Mouse (Mus musculus) heart, postnatal 14 days (tissue): ENCODE data around the gene Zfp710. TPM values are rescaled to one million over a fixed set of nuclear protein-coding genes. Genes with fewer than 3 reads are reported as not detected.
A peak's percentile ranks its signal among the peaks of the same experiment; 100 is the strongest.
"Not testable (repeated sequence)": the region's sequence is repeated elsewhere in the genome, so short reads cannot be mapped to it uniquely, and the experiment has no call there.

Source experiments
- DNase-seq, 2 experiments: peaks; one replicate each; pipeline ENCODE4 v3.0.0; 2021 to 2022
- intact Hi-C: fragments of 180-260 bp; cut with DNase I; formaldehyde crosslinking; loops from one replicate; pipeline ENCODE4 v1.15.1; 2025
- total RNA-seq, 2 experiments: library from RNA; stranded (reverse); gene quantifications; 2 replicates each; pipeline ENCODE4 v1.2.3; 2021

The Zfp710 gene
- total RNA-seq, 2 experiments from 2014 or later: 21.6 to 27.4 TPM

- intact Hi-C loops: no loop called here
- no peak for DNase-seq
Measured at GRCm38 (mm10) chr7:80103335-80103734, 78.7 kb downstream of the Zfp710 start.

DNA sequence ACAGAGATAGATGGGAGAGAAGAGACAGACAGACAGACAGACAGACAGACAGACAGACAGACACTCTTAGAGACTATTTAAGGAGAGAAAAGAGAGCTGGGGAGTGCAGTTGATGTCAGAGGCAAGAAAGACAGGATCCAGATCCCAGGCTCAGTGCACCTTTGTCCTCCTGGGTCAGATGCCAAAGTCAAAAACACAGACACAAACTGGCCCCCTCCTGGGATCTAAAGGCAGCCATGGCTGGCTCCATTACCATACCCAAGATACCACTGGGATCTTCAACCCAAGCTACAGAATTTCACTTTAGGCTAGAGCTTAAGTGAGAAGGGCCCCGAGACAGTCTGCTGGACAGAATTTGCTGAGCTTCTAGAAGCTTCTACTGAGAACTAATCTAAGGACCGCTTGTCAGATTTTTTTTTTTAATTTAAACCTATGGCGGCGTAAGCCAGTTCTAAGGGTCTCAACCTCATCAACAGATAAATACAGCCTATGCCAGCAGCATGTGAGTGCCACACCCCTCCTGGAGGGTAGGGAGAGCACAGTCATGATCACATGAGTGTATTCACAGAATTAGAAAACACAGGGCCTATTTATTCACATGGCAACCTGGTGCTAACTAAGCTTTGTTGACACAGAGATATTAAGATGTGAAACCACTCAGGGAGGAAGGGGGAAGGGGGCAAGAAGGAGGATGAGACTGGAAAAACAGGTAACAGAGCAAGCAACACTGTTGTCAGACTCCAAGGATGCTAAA is 81.2 kb downstream of the Zfp710 start:
- no peak for DNase-seq
- intact Hi-C loops: no loop called here

- DNase-seq: no peak
- intact Hi-C loops: no loop called here
Measured at GRCm38 (mm10) chr7:80106441-80106840, 81.8 kb downstream of the Zfp710 start.

- intact Hi-C loops: no loop called here
- no peak for DNase-seq
Measured at GRCm38 (mm10) chr7:80111066-80112045, 86.7 kb downstream of the Zfp710 start.

DNA sequence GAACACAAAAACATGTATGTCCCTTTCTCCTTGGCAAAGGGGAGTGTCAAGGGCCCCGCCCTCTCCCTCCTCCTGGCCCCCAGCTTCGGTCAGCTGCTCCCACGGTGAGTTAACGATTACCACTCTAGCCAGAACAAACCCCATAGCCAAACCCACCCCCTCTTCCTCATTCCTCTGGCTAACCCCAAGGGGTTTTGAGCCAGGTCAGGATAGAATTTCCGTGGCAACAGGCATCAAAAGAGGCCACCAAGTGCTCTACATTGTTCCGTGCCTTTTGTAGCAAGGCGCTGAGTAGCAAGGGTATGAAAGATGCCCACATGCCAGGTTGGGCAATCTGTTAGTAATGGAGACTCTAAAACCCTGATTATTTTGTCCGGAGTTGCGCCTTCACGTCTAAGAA is 89.4 kb downstream of the Zfp710 start:
- DNase-seq: peak; percentile 55 to 68
- intact Hi-C loops: no loop called here

GRCm38 (mm10) chr7:80114451-80115223 is 90.0 kb downstream of the Zfp710 start:
- DNase-seq: peak; percentile 74 to 75
- intact Hi-C loops: no loop called here

DNA sequence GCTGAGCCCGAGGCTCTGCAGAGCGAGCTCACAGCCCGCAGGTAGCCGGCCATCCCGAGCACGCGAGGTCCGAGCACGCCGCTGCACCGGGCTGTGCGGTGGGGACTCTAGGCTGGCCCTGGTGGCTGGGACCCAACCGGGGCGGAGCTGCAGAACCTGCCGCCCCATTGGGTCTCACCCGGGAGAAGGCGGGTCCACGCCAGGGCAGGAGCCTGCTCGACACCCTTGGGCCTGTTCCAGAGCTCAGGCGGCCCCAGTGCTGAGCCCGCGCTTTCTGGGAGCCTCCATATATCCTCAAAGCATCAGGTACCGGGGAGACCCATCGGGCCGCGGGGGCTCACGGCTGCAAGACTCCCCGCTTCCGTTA is 90.6 kb downstream of the Zfp710 start, which contains the start of gene Idh2:
Gene Idh2 (minus strand): TSS at position 169 of the 367 bp plus-strand sequence.
- peak; percentile 95 for DNase-seq
- intact Hi-C loops: no loop called here

DNA sequence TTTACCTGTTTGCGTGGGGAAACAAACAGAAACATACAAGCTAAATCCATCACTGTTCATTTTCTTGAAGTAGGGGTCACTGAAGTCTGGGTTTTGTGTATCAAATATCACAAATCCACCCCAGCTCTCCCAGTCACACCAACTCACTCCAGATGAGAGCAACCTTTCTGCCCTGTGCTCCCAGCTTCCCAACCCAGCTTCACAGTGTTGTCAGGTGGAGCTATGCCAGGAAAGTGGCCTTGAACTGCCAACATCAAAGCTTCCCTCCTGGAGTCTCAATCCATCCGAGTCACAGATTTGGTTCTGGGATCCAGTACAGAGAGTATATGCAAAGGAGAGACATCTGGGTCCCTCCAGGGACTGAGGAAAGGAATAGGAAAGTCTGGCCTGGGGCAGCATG is 91.5 kb downstream of the Zfp710 start:
- DNase-seq: peak; percentile 47 to 54
- intact Hi-C loops: no loop called here

DNA sequence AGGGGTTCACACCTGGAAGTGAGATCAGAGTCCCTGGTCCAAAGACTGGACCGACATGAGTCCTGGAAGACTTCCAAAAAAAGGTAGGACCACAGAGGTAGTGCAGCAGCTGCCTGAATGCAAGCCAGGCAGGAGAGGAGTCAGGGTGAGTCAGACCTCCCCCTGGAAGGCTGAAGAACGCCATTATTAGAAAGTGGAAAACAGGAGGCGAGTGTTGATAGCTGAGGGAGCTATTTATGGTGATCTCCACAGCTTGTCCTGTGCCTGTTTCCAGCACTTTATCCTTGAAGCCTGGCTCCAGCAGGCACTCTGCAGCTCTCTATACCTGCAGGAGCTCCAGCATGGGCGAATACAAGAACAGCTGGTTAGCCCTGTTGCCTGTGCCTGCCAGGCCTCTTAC is 94.6 kb downstream of the Zfp710 start:
- intact Hi-C loops: no loop called here
- DNase-seq: peak in 1 of 2 experiments; percentile 30

DNA sequence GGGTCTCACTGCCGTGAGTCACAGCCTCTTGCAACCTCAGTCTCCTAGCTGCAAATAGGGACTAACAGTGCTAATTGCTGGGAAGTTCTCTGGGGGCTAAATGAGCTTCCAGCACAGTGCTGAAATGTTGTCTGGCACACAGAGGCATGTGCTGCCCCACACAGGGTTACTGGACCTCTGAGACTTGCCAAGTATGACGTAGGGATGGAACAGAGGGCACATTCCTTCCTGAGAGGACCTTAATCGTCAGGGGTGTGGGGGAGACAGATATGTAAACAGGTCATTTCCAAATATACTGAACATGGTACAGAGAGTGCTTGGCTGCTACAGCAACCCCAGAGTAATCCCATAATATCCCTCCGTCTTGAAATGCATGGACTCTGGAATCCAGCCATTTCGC is 96.5 kb downstream of the Zfp710 start:
- no peak for DNase-seq
- intact Hi-C loops: no loop called here

DNA sequence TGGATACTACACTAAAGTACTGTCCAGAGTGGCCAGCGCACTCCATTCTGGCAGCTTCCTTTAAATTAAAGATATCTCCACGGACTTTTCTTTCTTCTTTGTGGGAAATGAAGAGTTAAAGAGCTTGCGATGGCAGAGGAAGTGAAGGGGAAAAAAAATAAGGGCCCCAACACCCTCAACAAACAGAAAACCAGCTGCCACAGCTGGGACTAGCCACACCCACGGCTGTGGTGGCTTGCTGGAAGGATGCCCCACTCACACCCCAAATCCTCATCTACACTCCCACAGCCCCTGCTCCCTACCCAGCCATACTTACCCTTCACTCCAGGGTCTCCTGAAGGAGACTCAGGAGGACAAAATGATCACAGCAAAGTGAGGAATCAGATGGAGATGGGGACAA is 98.5 kb downstream of the Zfp710 start:
- DNase-seq: no peak
- intact Hi-C loops: no loop called here

DNA sequence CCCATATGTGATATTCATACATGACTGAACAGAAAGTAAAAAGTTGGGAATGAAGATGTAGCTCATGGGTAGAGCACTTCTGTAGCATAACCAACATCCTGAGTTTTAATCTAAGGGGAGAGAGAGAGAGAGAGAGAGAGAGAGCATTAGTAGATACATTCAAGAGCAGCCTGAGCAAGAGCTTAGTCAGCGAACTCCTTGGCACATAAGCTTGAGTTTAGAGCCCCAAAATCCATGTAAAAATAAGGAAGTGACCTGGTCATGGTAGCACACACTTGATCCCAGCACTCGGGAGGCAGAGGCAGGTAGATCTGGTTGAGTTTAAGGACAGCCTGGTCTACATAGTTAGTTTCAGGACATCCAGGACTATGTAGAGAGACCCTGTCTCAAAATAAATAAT is 99.1 kb downstream of the Zfp710 start:
- intact Hi-C loops: no loop called here

DNA sequence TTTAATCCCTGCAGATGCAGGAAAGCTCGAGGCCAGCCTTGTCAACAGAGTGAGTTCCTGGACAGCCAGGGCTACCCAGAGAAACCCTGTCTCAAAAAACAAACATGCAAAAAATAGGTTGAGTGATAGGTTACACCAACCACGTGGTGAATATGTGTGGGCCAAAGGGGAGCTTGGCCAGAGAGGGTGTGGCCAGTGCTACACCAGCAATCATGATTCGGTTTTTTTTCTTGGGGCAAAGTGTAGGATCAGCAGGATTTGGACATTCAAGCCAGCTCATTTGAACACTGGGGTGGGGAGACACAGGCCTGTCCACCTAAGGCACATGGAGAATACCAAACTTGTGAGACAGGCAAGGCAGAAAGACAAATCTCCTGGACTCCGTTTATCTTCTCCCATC is 104.7 kb downstream of the Zfp710 start:
- DNase-seq: peak in 1 of 2 experiments; percentile 34
- intact Hi-C loops: no loop called here

More for the DNA sequence above, 99.1 kb downstream of the Zfp710 start:
- DNase-seq: no peak

- intact Hi-C loops: loop anchor here (5.0 kb wide), 1 partner anchor 108 kb away; the partner anchor contains the start of gene Zfp710
- peak; percentile 32 to 56 for DNase-seq
Measured at GRCm38 (mm10) chr7:80130344-80131055, 105.9 kb downstream of the Zfp710 start.

DNA sequence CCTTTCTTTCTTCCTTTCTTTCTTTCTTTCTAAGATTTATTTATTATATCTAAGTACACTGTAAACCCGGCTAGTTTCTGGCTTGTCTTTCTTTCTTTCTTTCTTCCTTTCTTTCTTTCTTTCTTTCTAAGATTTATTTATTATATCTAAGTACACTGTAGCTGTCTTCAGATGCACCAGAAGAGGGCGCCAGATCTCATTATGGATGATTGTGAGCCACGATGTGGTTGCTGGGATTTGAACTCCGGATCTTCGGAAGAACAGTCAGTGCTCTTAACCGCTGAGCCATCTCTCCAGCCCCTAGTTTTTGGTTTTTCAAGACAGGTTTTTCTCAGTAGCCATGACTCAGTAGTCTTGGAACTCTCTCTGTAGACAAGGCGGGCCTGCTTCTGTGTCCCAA is 106.7 kb downstream of the Zfp710 start:
- intact Hi-C loops: loop anchor here (5.0 kb wide), 1 partner anchor 109 kb away; the partner anchor contains the start of gene Zfp710
- not testable (repeated sequence) for DNase-seq

DNA sequence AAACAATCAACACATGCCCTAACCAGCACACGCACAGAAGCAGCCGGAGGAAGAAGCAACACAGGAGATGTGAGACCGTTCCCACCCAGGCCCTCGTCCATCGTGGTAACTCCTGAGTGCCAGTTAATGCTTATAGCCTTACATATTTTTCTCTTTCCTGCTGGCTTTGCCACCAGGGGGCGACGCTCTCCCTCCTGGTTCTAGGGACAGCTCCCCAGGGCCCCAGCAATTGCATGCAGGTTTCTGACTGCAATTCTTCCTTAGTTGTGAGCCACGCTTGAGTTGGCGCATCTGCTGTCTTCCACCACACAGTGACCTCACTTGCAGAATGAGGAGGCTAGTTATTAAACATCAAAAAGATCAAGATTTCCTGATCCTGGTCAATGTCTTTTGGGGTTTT is 107.9 kb downstream of the Zfp710 start:
- intact Hi-C loops: loop anchor here (5.0 kb wide), 1 partner anchor 110 kb away; the partner anchor contains the start of gene Zfp710
- peak; percentile 58 to 70 for DNase-seq

- intact Hi-C loops: loop anchor here (5.0 kb wide), 1 partner anchor 112 kb away; the partner anchor contains the start of gene Zfp710
- DNase-seq: peak; percentile 80 to 89
Measured at GRCm38 (mm10) chr7:80134454-80135172, 110.0 kb downstream of the Zfp710 start.

GRCm38 (mm10) chr7:80135173-80135532 is 110.5 kb downstream of the Zfp710 start:
- no peak for DNase-seq
- intact Hi-C loops: no loop called here

- DNase-seq: no peak
- intact Hi-C loops: no loop called here
Measured at GRCm38 (mm10) chr7:80138375-80138774, 113.8 kb downstream of the Zfp710 start.
